11 mouse cellular contexts compared by ENCODE assay signal in the genomic region with DNA sequence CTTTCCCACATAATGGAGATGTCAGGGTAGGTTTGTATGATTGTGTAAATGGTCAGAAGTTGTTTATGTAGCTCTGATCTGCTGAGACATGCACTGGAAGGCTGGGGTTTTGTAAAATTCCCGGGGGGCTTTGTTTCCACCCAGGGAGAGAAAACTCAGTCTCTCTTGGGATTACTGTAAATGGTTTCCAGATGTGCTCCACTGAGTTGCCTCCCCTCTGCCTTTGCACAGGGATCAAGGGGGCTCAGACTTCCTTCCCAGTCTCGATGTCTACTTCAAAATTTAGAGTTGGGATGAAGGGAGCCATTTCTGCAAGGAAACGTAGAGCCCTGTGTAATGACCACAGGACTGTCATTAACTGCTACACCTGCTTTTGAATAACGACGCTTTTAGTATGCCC. TPM values are rescaled to one million over a fixed set of nuclear protein-coding genes. Genes with fewer than 3 reads are reported as not detected.
DNase-seq lines count a peak whose midpoint lies in the region; ATAC-seq lines count a peak whose summit lies in the region.
"Had no signal": no experiment of that assay in that cellular context is flagged by ENCODE, and none has a peak within 500 bp of the region (broad histone marks: within the 10 kb centered on the region; RNA-seq: fewer than 3 reads in every experiment).

No protein-coding gene starts in this region.

- no peak for ATAC-seq in heart, embryonic 11.5 days (replicated peaks; ENCODE audit: insufficient number of reproducible peaks, low FRiP score, low TSS enrichment)
- 0 out of 2 replicates have a peak, but pooled peaks have one; percentile 16 for ATAC-seq in embryonic facial prominence, embryonic 11.5 days (replicated peaks; ENCODE audit: insufficient number of reproducible peaks, low FRiP score, low TSS enrichment, low read depth)
- no peak; the same call in 1 of the 2 replicates for ATAC-seq in midbrain, embryonic 12.5 days (ENCODE audit: low FRiP score, low read depth)

- no peaks in the 10 kb centered on the region for H3K9me3 ChIP-seq in heart, embryonic 11.5 days (replicated peaks; ENCODE audit: control insufficient read depth, low read length)
- no peaks in the 10 kb centered on the region for H3K9me3 ChIP-seq in embryonic facial prominence, embryonic 11.5 days (replicated peaks; ENCODE audit: control insufficient read depth, low read length)
- no peaks in the 10 kb centered on the region for H3K9me3 ChIP-seq in hindbrain, embryonic 10.5 days
- no peaks in the 10 kb centered on the region for H3K9me3 ChIP-seq in midbrain, embryonic 12.5 days

- H3K27ac ChIP-seq in heart, embryonic 11.5 days (ENCODE audit: low read depth, low read length), result no peak overlapping the region
- H3K27ac ChIP-seq in embryonic facial prominence, embryonic 11.5 days (replicated peaks; ENCODE audit: low read depth, low read length), result no peak overlapping the region
- no peak overlapping the region for H3K27ac ChIP-seq in hindbrain, embryonic 10.5 days
- no peak overlapping the region for H3K27ac ChIP-seq in midbrain, embryonic 12.5 days (replicated peaks)

- peaks cover 26% of the 10 kb centered on the region for H3K27me3 ChIP-seq in heart, embryonic 11.5 days (ENCODE audit: control insufficient read depth, insufficient read depth, low read length)
- peaks cover 18% of the 10 kb centered on the region for H3K27me3 ChIP-seq in embryonic facial prominence, embryonic 11.5 days (ENCODE audit: control insufficient read depth, insufficient read depth, low read length)
- peaks cover 62% of the 10 kb centered on the region for H3K27me3 ChIP-seq in hindbrain, embryonic 10.5 days (ENCODE audit: insufficient read depth, poor library complexity, severe bottlenecking)
- peaks cover 33% of the 10 kb centered on the region for H3K27me3 ChIP-seq in midbrain, embryonic 12.5 days

- H3K36me3 ChIP-seq in heart, embryonic 11.5 days (ENCODE audit: control insufficient read depth, insufficient read depth, low read length), result no peaks in the 10 kb centered on the region
- no peaks in the 10 kb centered on the region for H3K36me3 ChIP-seq in embryonic facial prominence, embryonic 11.5 days (replicated peaks; ENCODE audit: control insufficient read depth, insufficient read depth, low read depth, low read length)
- H3K36me3 ChIP-seq in hindbrain, embryonic 10.5 days, result no peaks in the 10 kb centered on the region
- no peaks in the 10 kb centered on the region for H3K36me3 ChIP-seq in midbrain, embryonic 12.5 days

- H3K4me1 ChIP-seq in heart, embryonic 11.5 days (ENCODE audit: control insufficient read depth, insufficient read depth, low read length), result no peaks in the 10 kb centered on the region
- H3K4me1 ChIP-seq in embryonic facial prominence, embryonic 11.5 days (ENCODE audit: control insufficient read depth, insufficient read depth, low read length), result no peaks in the 10 kb centered on the region
- H3K4me1 ChIP-seq in hindbrain, embryonic 10.5 days (replicated peaks), result peaks cover 21% of the 10 kb centered on the region; the same call in 1 of the 2 replicates
- peaks cover 10% of the 10 kb centered on the region; the same call in 1 of the 2 replicates for H3K4me1 ChIP-seq in midbrain, embryonic 12.5 days

- peak overlapping the region; percentile 70; the same call in 1 of the 2 replicates for H3K4me2 ChIP-seq in heart, embryonic 11.5 days
- peak overlapping the region; percentile 59; the same call in 1 of the 2 replicates for H3K4me2 ChIP-seq in embryonic facial prominence, embryonic 11.5 days (ENCODE audit: low read depth, low read length)
- H3K4me2 ChIP-seq in midbrain, embryonic 12.5 days (replicated peaks), result peak overlapping the region; percentile 87

- no peak overlapping the region for H3K4me3 ChIP-seq in heart, embryonic 11.5 days (ENCODE audit: low read depth, low read length)
- no peak overlapping the region for H3K4me3 ChIP-seq in embryonic facial prominence, embryonic 11.5 days (ENCODE audit: low read depth, low read length)
- H3K4me3 ChIP-seq in hindbrain, embryonic 10.5 days, result peak overlapping the region; percentile 59
- H3K4me3 ChIP-seq in midbrain, embryonic 12.5 days, result peak overlapping the region; percentile 49

- 39% methylated on average over 5 of the region's 5 CpGs for whole genome bisulfite sequencing in heart, embryonic 11.5 days (ENCODE audit: insufficient replicate concordance)
- 9% methylated on average over 5 of the region's 5 CpGs for WGBS in embryonic facial prominence, embryonic 11.5 days
- 30% methylated on average over 5 of the region's 5 CpGs for WGBS in hindbrain, embryonic 10.5 days
- 24% methylated on average over 5 of the region's 5 CpGs for WGBS in midbrain, embryonic 12.5 days

- no peak overlapping the region for H3K9ac ChIP-seq in heart, embryonic 11.5 days (ENCODE audit: low read depth, low read length)
- H3K9ac ChIP-seq in embryonic facial prominence, embryonic 11.5 days (replicated peaks; ENCODE audit: low read length), result no peak overlapping the region
- peak overlapping the region; percentile 47 for H3K9ac ChIP-seq in midbrain, embryonic 12.5 days (replicated peaks)

- DNase-seq in heart, adult 9 months (ENCODE audit: low spot score in 2 of 2), result no peak
- DNase-seq in embryonic facial prominence, embryonic 11.5 days (ENCODE audit: low spot score), result peak; percentile 70
- DNase-seq in hindbrain, embryonic 10.5 days (ENCODE audit: low spot score), result no peak
- no peak for DNase-seq in right cerebral cortex, postnatal 4 days
- no peak for DNase-seq in ovary, postnatal 14 days (ENCODE audit: low spot score)
- no peak for DNase-seq in urinary bladder, postnatal 25 days (ENCODE audit: low spot score)
- DNase-seq: cerebellum, postnatal 36 days; gastrocnemius, postnatal 36 days; lung, postnatal 14 days had no signal

RNA-seq across cellular contexts. Expression of a gene that starts 0.8 kb away (rescaled TPM):
- 1.7 and 1.8 TPM in 2 replicates for polyA plus RNA-seq in heart, embryonic 11.5 days (2014; fragmentation: Nextera tagmentation; extraction: Ambion mirVana)
- polyA plus RNA-seq in embryonic facial prominence, embryonic 11.5 days (2014; fragmentation: Nextera tagmentation; extraction: Ambion mirVana), result 2.0 and 2.4 TPM in 2 replicates
- 0.35 and 0.54 TPM in 2 replicates for polyA plus RNA-seq in hindbrain, embryonic 10.5 days (2016; fragmentation: Nextera tagmentation; extraction: Ambion mirVana)
- polyA plus RNA-seq in midbrain, embryonic 12.5 days (2016; fragmentation: Nextera tagmentation; extraction: Ambion mirVana), result 3.4 and 3.5 TPM in 2 replicates

Comparison
In these comparisons a context has a peak if more than half of its experiments do, and no peak if none do; other contexts are left out.
1. H3K4me3 ChIP-seq: peak in hindbrain, embryonic 10.5 days (single experiment) and midbrain, embryonic 12.5 days (single experiment); none in heart, embryonic 11.5 days (single experiment) and embryonic facial prominence, embryonic 11.5 days (single experiment).
2. Peak in every context shown above with its lines, with median percentiles within 50 percentile points of each other: H3K4me2 ChIP-seq.